In genomic region chr7:128381811-128382526, GRCm38 (mm10) we compare ENCODE assay signal across 24 mouse cellular contexts. TPM values are rescaled to one million over a fixed set of nuclear protein-coding genes. Genes with fewer than 3 reads are reported as not detected.
DNase-seq lines count a peak whose midpoint lies in the region; ATAC-seq lines count a peak whose summit lies in the region.
"Had no signal": no experiment of that assay in that cellular context is flagged by ENCODE, and none has a peak within 500 bp of the region (broad histone marks: within the 10 kb centered on the region; RNA-seq: fewer than 3 reads in every experiment).

No protein-coding gene starts in this region.

- H3K79me2 ChIP-seq in macrophage (ENCODE audit: inconsistent target): peaks cover 34% of the 10 kb centered on the region; the same call in 1 of the 2 replicates

- H3K9me3 ChIP-seq in megakaryocyte, embryonic 14.5 days: no peaks in the 10 kb centered on the region
- H3K9me3 ChIP-seq: heart, embryonic 10.5 days; intestine, embryonic 15.5 days; limb, embryonic 12.5 days; liver, embryonic 12.5 days; midbrain, embryonic 12.5 days had no signal

- peak overlapping the region; percentile 72 for H3K4me3 ChIP-seq in megakaryocyte, embryonic 14.5 days (replicated peaks)
- no peak overlapping the region for H3K4me3 ChIP-seq in macrophage (ENCODE audit: inconsistent target)
- H3K4me3 ChIP-seq: gastrocnemius, adult 2 months; heart, embryonic 10.5 days; intestine, embryonic 15.5 days; limb, embryonic 12.5 days; liver, embryonic 12.5 days; midbrain, embryonic 12.5 days had no signal

- H3K4me1 ChIP-seq in megakaryocyte, embryonic 14.5 days: peaks cover 82% of the 10 kb centered on the region
- H3K4me1 ChIP-seq: limb, embryonic 12.5 days; midbrain, embryonic 12.5 days had no signal

- WGBS in macrophage (ENCODE audit: missing documents): 60% methylated on average over 14 of the region's 14 CpGs

- peaks cover 82% of the 10 kb centered on the region for H3K36me3 ChIP-seq in megakaryocyte, embryonic 14.5 days (replicated peaks; ENCODE audit: low read length)
- H3K36me3 ChIP-seq in macrophage (ENCODE audit: inconsistent target): peaks cover 16% of the 10 kb centered on the region; the same call in 1 of the 2 replicates
- H3K36me3 ChIP-seq: heart, embryonic 10.5 days; intestine, embryonic 15.5 days; limb, embryonic 12.5 days; midbrain, embryonic 12.5 days had no signal

- H3K27ac ChIP-seq in macrophage: peak overlapping the region; percentile 97
- H3K27ac ChIP-seq: gastrocnemius, adult 2 months; heart, embryonic 10.5 days; hindbrain, embryonic 14.5 days; intestine, embryonic 15.5 days; limb, embryonic 12.5 days; liver, embryonic 12.5 days; midbrain, embryonic 12.5 days had no signal

- peak; percentile 72 for DNase-seq in T-cell, adult 2 months (ENCODE audit: low spot score)
- peak; percentile 66 for DNase-seq in thymus, postnatal 25 days
- no peak for DNase-seq in lung, adult 18-20 months
- DNase-seq in right cerebral cortex, postnatal 25 days: no peak
- DNase-seq: adrenal gland, postnatal 25 days; cerebellum, adult 11-12 months; cerebellum, postnatal 25 days; gastrocnemius, adult 2 months; heart, postnatal 4 days; kidney, adult 9 months; kidney, postnatal 14 days; lung, embryonic 14.5 days; right cerebral cortex, postnatal 14 days had no signal

- ATAC-seq in megakaryocyte, adult 5-6 weeks (ENCODE audit: poor library complexity, severe bottlenecking): no peak
- no peak for ATAC-seq in cerebellum, adult (ENCODE audit: insufficient number of reproducible peaks, low FRiP score, low TSS enrichment)
- ATAC-seq: forebrain, embryonic 14.5 days; intestine, embryonic 15.5 days; liver, embryonic 12.5 days had no signal

- no peaks in the 10 kb centered on the region for H3K27me3 ChIP-seq in megakaryocyte, embryonic 14.5 days (replicated peaks)
- H3K27me3 ChIP-seq: intestine, embryonic 15.5 days; limb, embryonic 12.5 days; liver, embryonic 12.5 days; midbrain, embryonic 12.5 days had no signal

RNA-seq across cellular contexts. Expression of gene Rgs10, which starts 36.6 kb away (rescaled TPM):
- polyA plus RNA-seq in megakaryocyte, embryonic 14.5 days (2012; ENCODE audit: insufficient read depth, low replicate concordance): 650 and 1,157 TPM in 2 replicates
- total RNA-seq in megakaryocyte, adult 5-6 weeks (2015): 155 and 159 TPM in 2 replicates
- 158 and 165 TPM in 2 replicates for total RNA-seq in megakaryocyte, adult 5-6 weeks (2017)
- total RNA-seq in macrophage (2018; cell fraction: chromatin; rRNA removed): 100 to 1,000 TPM in 5 of 26 experiments, 10 to 100 TPM in 21; 21.3 to 162 (median 50.2) TPM
- 100 to 1,000 TPM; 149 to 501 (median 221) TPM for total RNA-seq in macrophage (2018; cell fraction: cytosol; rRNA removed)
- total RNA-seq in macrophage (2018; cell fraction: nucleus; rRNA removed): 100 to 1,000 TPM in 3 of 26 experiments, 10 to 100 TPM in 23; 24.5 to 128 (median 54.6) TPM
- 269 to 404 TPM (median 315 TPM) in 3 replicates for polyA plus RNA-seq in macrophage (2018)

Comparison
In these comparisons a context has a peak if more than half of its experiments do, and no peak if none do; other contexts are left out.
1. DNase-seq: peak in T-cell, adult 2 months (single experiment) and thymus, postnatal 25 days (single experiment); none in lung, adult 18-20 months (0 of 2) and right cerebral cortex, postnatal 25 days (single experiment).